ENCODE assay signal across 31 mouse cellular contexts in the genomic region with DNA sequence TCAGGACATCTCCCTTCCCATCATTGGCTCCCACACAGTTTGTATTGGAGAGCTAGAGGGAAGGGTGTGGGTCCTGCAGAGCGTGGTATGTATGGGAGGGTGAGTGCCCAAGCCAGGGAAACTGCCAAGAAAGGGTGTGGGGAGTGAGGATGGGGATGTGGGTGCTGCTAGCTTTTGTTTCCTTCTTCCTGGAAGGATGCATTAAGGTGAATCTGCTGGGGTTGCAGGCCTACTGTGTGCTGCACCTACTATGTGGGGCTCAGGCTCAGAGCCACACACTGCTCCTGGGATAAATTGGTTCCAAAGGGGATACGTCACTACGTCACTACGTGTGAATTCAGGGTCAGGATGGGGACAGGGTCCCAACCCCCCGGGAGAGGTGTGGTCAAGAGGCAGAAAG.
"Had no signal": no experiment of that assay in that cellular context is flagged by ENCODE, and none has a peak within 500 bp of the region (broad histone marks: within the 10 kb centered on the region; RNA-seq: fewer than 3 reads in every experiment).

No protein-coding gene starts in this region.

- H3K4me3 ChIP-seq: limb, embryonic 10.5 days; limb, embryonic 12.5 days; limb, embryonic 13.5 days; limb, embryonic 15.5 days; liver, embryonic 12.5 days; liver, embryonic 13.5 days; liver, embryonic 15.5 days; lung, embryonic 15.5 days; megakaryocyte, embryonic 14.5 days; midbrain, embryonic 10.5 days; midbrain, embryonic 12.5 days; midbrain, embryonic 13.5 days; midbrain, embryonic 15.5 days; myocyte; neural tube, embryonic 12.5 days; neural tube, embryonic 13.5 days had no signal

- H3K27ac ChIP-seq: limb, embryonic 10.5 days; limb, embryonic 12.5 days; limb, embryonic 13.5 days; limb, embryonic 15.5 days; liver, embryonic 12.5 days; liver, embryonic 13.5 days; liver, embryonic 14.5 days; liver, embryonic 15.5 days; lung, embryonic 15.5 days; macrophage; midbrain, embryonic 10.5 days; midbrain, embryonic 12.5 days; midbrain, embryonic 13.5 days; midbrain, embryonic 15.5 days; neural tube, embryonic 12.5 days; neural tube, embryonic 13.5 days had no signal

- H3K27me3 ChIP-seq: liver, embryonic 15.5 days had no signal

- H3K4me1 ChIP-seq: limb, embryonic 10.5 days; limb, embryonic 12.5 days; limb, embryonic 13.5 days; limb, embryonic 15.5 days; liver, embryonic 12.5 days; liver, embryonic 13.5 days; liver, embryonic 15.5 days; lung, embryonic 15.5 days; megakaryocyte, embryonic 14.5 days; neural tube, embryonic 12.5 days had no signal

- H3K4me2 ChIP-seq: limb, embryonic 12.5 days; limb, embryonic 13.5 days; limb, embryonic 15.5 days; liver, embryonic 11.5 days; liver, embryonic 12.5 days; liver, embryonic 13.5 days; liver, embryonic 15.5 days; lung, embryonic 14.5 days; lung, embryonic 15.5 days; midbrain, embryonic 11.5 days; midbrain, embryonic 12.5 days; midbrain, embryonic 13.5 days; midbrain, embryonic 15.5 days; neural tube, embryonic 12.5 days; neural tube, embryonic 13.5 days had no signal

- H3K9me3 ChIP-seq: limb, embryonic 10.5 days; limb, embryonic 12.5 days; limb, embryonic 13.5 days; limb, embryonic 15.5 days; liver, embryonic 12.5 days; liver, embryonic 13.5 days; liver, embryonic 15.5 days; lung, embryonic 15.5 days; megakaryocyte, embryonic 14.5 days; midbrain, embryonic 10.5 days; midbrain, embryonic 12.5 days; midbrain, embryonic 13.5 days; midbrain, embryonic 15.5 days; neural tube, embryonic 12.5 days; neural tube, embryonic 13.5 days had no signal

- H3K9ac ChIP-seq: limb, embryonic 12.5 days; limb, embryonic 13.5 days; limb, embryonic 15.5 days; liver, embryonic 12.5 days; liver, embryonic 13.5 days; liver, embryonic 14.5 days; liver, embryonic 15.5 days; liver, postnatal 0 days; lung, embryonic 14.5 days; lung, embryonic 15.5 days; midbrain, embryonic 12.5 days; midbrain, embryonic 13.5 days; midbrain, embryonic 15.5 days; neural tube, embryonic 12.5 days; neural tube, embryonic 13.5 days had no signal

- DNase-seq: left cerebral cortex, postnatal 4 days; liver; liver, embryonic 13.5 days; liver, postnatal 0 days; lung, adult 18-20 months; lung, adult 2 months; lung, embryonic 14.5 days; lung, postnatal 10 days; lung, postnatal 14 days; lung, postnatal 36 days; lung, postnatal 4 days; midbrain, embryonic 14.5 days had no signal

- H3K36me3 ChIP-seq: limb, embryonic 10.5 days; limb, embryonic 12.5 days; limb, embryonic 13.5 days; limb, embryonic 15.5 days; liver, embryonic 12.5 days; liver, embryonic 13.5 days; liver, embryonic 15.5 days; lung, embryonic 15.5 days; midbrain, embryonic 10.5 days; midbrain, embryonic 12.5 days; midbrain, embryonic 13.5 days; midbrain, embryonic 15.5 days; neural tube, embryonic 12.5 days; neural tube, embryonic 13.5 days had no signal
